Mouse (Mus musculus): ENCODE measurements around the gene Mbd6. TPM values are rescaled to one million over a fixed set of nuclear protein-coding genes. Genes with fewer than 3 reads are reported as not detected.

Gene Mbd6
- polyA plus RNA-seq, 1 experiment: 47.8 TPM

DNA sequence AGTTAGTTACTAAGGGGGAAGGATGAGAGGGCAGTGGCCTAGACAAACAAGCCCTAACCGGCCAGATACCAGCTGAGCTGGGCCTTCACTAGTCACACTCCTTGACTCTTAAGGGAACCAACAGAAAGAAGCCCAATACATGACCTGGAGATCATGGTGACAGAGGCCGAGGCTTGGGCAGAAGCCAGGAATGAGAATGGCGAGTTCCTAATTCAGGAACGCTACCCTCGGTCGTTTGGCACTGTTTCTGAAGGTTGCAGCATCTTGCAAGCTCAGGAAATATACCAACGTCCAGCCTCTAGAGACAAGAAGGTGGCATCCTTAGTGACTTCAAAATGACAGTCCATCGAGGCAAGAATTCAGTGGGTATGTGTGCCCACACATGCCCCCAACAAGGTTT is 24.5 kb downstream of the Mbd6 start:
- no peak overlapping the region for H3K4me3 ChIP-seq (replicated peaks; ENCODE audit: insufficient read depth, low read depth, low read length)
- 27% methylated on average over 8 of the region's 8 CpGs for WGBS
- DNase-seq: peak; percentile 46 to 48
- H3K27me3 ChIP-seq (ENCODE audit: control insufficient read depth, insufficient read depth, low read length): no peaks in the 10 kb centered on the region
- H3K27ac ChIP-seq (ENCODE audit: insufficient read depth, low read length): peak overlapping the region; percentile 79
- H3K4me1 ChIP-seq (ENCODE audit: control insufficient read depth, insufficient read depth, low read length): peaks cover 28% of the 10 kb centered on the region
- TF ChIP-seq CTCF (IDR thresholded peaks at IDR 0.05; ENCODE audit: borderline replicate concordance, insufficient read depth, low read depth, low read length) (no peak), POLR2A (IDR thresholded peaks at IDR 0.05; ENCODE audit: borderline replicate concordance, insufficient read depth, low read length) (no peak)

DNA sequence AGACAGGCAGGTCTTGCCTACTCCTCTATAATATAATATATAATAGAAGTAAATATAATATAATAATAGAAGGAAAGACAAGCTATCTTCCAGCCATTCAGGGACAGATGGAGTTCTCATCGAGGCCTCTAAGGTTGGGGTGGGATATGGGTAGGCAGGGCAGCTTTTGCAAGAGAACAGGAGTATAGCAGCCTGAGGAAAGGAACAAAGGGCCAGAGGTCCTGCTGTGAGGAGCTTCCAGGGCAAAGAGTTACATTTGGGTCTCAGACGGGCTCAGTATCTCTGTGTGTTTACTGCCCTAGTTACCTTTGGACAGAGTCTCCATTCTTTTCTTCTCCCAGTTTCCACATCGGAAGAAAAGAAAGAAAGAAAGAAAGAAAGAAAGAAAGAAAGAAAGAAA is 25.2 kb downstream of the Mbd6 start:
- TF ChIP-seq POLR2A (IDR thresholded peaks at IDR 0.05; ENCODE audit: borderline replicate concordance, insufficient read depth, low read length) (no peak), CTCF (IDR thresholded peaks at IDR 0.05; ENCODE audit: borderline replicate concordance, insufficient read depth, low read depth, low read length) (no peak)
- Histone ChIP-seq H3K4me1 (ENCODE audit: control insufficient read depth, insufficient read depth, low read length) (peaks cover 30% of the 10 kb centered on the region), H3K4me3 (replicated peaks; ENCODE audit: insufficient read depth, low read depth, low read length) (peak overlapping the region; percentile 78), H3K27ac (ENCODE audit: insufficient read depth, low read length) (peak overlapping the region; percentile 70; the same call in 1 of the 2 replicates), H3K27me3 (ENCODE audit: control insufficient read depth, insufficient read depth, low read length) (no peaks in the 10 kb centered on the region)
- DNase-seq: peak; percentile 28 to 34
- WGBS: 15% methylated on average over 3 of the region's 3 CpGs

- Histone ChIP-seq H3K4me3 (replicated peaks; ENCODE audit: insufficient read depth, low read depth, low read length) (peak within 1 kb of the TSS; percentile 78), H3K27ac (ENCODE audit: insufficient read depth, low read length) (peak within 1 kb of the TSS; percentile 79), H3K27me3 (ENCODE audit: control insufficient read depth, insufficient read depth, low read length) (no peaks in the 10 kb centered on the region), H3K4me1 (ENCODE audit: control insufficient read depth, insufficient read depth, low read length) (peaks cover 33% of the 10 kb centered on the region)
- peak; percentile 85 to 87 for DNase-seq
- under 1% methylated on average over 53 of the region's 53 CpGs for WGBS
- TF ChIP-seq CTCF (IDR thresholded peaks at IDR 0.05; ENCODE audit: borderline replicate concordance, insufficient read depth, low read depth, low read length) (peak; percentile 16; the same call in 1 of the 2 replicates), POLR2A (IDR thresholded peaks at IDR 0.05; ENCODE audit: borderline replicate concordance, insufficient read depth, low read length) (peak; percentile 88)
Observed at GRCm38 (mm10) chr10:127262548-127263398, 26.0 kb downstream of the Mbd6 start, which contains the start of gene Kif5a. Gene Kif5a, minus strand, starts transcription at chr10:127263348.

DNA sequence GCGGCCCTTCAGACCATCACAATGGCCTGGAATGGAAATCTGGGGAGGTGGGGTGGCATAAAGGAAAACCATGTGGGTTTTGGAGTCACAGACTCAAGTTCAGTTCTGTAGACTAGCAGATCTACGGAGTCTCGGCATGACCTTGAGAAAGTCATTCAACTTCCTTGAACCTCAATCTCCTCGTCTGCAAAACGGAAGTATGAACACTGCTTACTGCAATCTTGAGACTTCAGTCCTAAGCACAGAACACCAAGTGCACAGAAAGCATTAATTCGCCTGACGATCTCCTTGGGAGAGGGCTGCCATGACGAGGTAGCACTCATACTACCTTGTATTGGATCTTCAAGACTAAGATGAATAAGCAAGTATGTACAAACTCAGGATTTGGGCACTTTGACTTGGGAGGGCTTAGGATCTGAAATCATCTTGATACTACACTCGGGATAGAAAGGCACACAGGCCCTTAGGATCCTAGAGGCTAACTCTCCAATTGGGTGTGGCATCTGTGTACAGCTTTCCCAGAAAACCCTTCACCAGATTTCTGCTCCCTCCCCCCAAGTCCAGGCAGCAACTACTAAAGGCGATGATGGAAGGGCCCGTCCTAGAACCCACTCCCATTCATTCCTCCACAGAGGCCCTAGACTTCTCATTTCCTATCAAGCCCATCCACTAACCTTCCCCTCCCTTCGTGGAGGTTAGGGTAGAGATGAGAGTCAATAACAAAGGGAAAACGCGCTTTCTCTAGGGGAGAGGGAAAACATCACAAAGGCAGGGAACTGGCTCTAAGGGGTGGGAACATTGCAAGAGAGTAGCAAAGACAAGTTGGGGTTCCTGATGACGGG is 26.9 kb downstream of the Mbd6 start:
- Histone ChIP-seq H3K4me3 (replicated peaks; ENCODE audit: insufficient read depth, low read depth, low read length) (peak overlapping the region; percentile 78), H3K27ac (ENCODE audit: insufficient read depth, low read length) (peak overlapping the region; percentile 64; the same call in 1 of the 2 replicates), H3K27me3 (ENCODE audit: control insufficient read depth, insufficient read depth, low read length) (no peaks in the 10 kb centered on the region), H3K4me1 (ENCODE audit: control insufficient read depth, insufficient read depth, low read length) (peaks cover 34% of the 10 kb centered on the region; the same call in 1 of the 2 replicates)
- peak in 1 of 2 experiments; percentile 57 for DNase-seq
- 26% methylated on average over 15 of the region's 15 CpGs for WGBS
- TF ChIP-seq CTCF (IDR thresholded peaks at IDR 0.05; ENCODE audit: borderline replicate concordance, insufficient read depth, low read depth, low read length) (no peak), POLR2A (IDR thresholded peaks at IDR 0.05; ENCODE audit: borderline replicate concordance, insufficient read depth, low read length) (no peak)

DNA sequence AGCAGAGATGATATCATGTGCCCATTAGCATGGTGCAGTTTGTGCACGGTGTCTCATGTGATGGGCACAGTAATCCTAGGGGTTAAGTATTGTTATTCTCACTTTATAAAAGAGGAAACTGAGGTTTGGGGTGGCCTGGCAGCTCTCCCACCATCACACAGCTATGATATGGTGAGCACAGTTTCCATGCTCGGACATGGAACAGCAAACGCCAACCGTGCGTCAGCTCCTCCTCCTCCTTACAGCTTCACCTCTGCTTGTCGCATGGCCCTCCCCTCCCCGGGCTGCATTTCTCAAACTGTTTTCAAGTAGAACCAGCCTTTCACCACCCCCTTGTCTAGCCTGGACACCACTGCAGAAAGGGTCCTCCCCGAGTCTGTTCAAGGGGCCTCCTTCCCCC is 30.3 kb downstream of the Mbd6 start:
- H3K4me3 ChIP-seq (replicated peaks; ENCODE audit: insufficient read depth, low read depth, low read length): peak overlapping the region; percentile 8
- DNase-seq: no peak
- no peak for TF ChIP-seq CTCF (IDR thresholded peaks at IDR 0.05; ENCODE audit: borderline replicate concordance, insufficient read depth, low read depth, low read length)
- TF ChIP-seq POLR2A (IDR thresholded peaks at IDR 0.05; ENCODE audit: borderline replicate concordance, insufficient read depth, low read length): no peak

DNA sequence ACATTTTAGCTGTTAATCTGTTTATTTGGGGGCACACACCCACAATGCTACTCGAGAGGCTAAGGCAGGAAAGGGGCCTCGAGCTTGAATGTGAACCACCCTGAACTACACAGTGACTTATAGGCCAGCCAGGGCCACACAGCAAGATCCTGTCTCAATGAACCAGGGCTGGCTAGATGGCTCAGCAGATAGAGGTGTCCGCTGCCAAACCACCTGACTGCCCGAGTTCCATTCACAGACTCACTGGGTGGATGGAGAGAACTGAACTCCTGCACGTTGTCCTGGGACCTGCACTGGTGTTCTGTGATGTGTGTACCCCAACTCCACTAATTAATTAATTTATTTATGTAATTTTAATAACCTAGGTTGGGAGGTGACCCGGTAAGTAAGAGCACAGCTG is 31.0 kb downstream of the Mbd6 start:
- Histone ChIP-seq H3K4me3 (replicated peaks; ENCODE audit: insufficient read depth, low read depth, low read length) (no peak overlapping the region), H3K4me1 (ENCODE audit: control insufficient read depth, insufficient read depth, low read length) (peaks cover 26% of the 10 kb centered on the region; the same call in 1 of the 2 replicates), H3K27ac (ENCODE audit: insufficient read depth, low read length) (no peak overlapping the region), H3K27me3 (ENCODE audit: control insufficient read depth, insufficient read depth, low read length) (no peaks in the 10 kb centered on the region)
- 37% methylated on average over 6 of the region's 6 CpGs for WGBS
- peak in 1 of 2 experiments; percentile 45 for DNase-seq
- TF ChIP-seq POLR2A (IDR thresholded peaks at IDR 0.05; ENCODE audit: borderline replicate concordance, insufficient read depth, low read length): no peak
- TF ChIP-seq CTCF (IDR thresholded peaks at IDR 0.05; ENCODE audit: borderline replicate concordance, insufficient read depth, low read depth, low read length): no peak

More for the DNA sequence above, 30.3 kb downstream of the Mbd6 start:
- H3K4me1 ChIP-seq (ENCODE audit: control insufficient read depth, insufficient read depth, low read length): peaks cover 26% of the 10 kb centered on the region; the same call in 1 of the 2 replicates
- H3K27ac ChIP-seq (ENCODE audit: insufficient read depth, low read length): no peak overlapping the region
- no peaks in the 10 kb centered on the region for H3K27me3 ChIP-seq (ENCODE audit: control insufficient read depth, insufficient read depth, low read length)
- WGBS: 47% methylated on average over 8 of the region's 8 CpGs

DNA sequence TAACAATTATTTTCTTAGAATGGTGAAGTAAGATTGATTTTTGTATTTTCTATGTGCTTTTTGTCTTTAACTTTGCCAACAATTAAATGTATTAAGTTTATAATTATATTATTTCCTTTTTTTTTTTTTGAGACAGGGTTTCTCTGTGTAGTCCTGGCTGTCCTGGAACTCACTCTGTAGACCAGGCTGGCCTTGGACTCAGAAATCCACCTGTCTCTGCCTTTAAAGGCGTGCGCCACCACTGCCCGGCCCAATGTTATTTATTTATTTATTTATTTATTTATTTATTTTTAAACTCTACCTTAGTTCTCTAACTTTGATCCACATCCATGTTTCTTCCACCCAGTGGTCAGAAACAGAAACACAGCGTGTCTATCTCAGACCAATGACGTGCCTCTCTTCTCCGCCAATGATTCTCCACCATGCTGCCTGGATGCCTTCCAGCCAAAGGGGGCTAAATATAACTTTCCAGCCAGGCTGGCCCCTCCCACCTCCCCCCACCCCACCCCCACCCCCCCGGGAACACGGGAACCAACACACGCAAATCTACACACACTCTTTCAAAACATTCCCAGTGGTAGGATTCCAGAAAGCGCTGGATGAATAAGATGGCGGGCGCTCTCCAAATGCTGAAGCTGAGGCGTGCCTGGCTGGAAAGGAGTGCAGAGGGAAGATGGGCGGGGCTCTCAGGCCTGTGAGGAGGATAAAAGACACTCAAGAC is 33.0 kb downstream of the Mbd6 start:
- Histone ChIP-seq H3K27me3 (ENCODE audit: control insufficient read depth, insufficient read depth, low read length) (no peaks in the 10 kb centered on the region), H3K27ac (ENCODE audit: insufficient read depth, low read length) (no peak overlapping the region), H3K4me3 (replicated peaks; ENCODE audit: insufficient read depth, low read depth, low read length) (no peak overlapping the region), H3K4me1 (ENCODE audit: control insufficient read depth, insufficient read depth, low read length) (peaks cover 26% of the 10 kb centered on the region; the same call in 1 of the 2 replicates)
- TF ChIP-seq POLR2A (IDR thresholded peaks at IDR 0.05; ENCODE audit: borderline replicate concordance, insufficient read depth, low read length) (no peak), CTCF (IDR thresholded peaks at IDR 0.05; ENCODE audit: borderline replicate concordance, insufficient read depth, low read depth, low read length) (no peak)
- WGBS: 36% methylated on average over 14 of the region's 14 CpGs
- DNase-seq: peak in 1 of 2 experiments; percentile 46
